Comparison of ENCODE assay signal across 8 mouse cellular contexts in the genomic region with DNA sequence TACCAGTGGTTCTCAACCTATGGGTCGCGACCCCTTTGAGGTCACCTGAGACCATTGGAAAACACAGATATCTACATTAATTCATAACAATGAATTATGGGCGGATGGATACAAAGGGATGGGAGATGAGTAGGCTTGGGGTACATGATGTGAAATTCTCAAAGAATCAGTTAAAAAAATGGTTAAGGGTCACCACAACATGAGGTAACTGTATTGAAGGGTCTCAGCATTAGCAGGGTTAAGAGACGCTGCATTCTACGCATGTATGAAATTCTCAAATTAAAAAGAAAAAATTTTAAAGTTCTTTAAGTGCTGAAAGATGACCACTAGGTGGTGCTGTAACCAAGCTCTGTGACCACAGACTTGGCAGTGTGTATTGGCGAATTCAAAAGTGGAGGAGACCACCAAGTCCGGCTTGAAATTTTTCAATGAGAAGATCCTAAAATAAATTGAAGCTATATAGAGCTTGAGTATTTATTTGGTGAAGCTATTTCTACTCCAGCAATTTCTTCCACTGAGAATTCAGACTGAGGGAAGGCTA. TPM values are rescaled to one million over a fixed set of nuclear protein-coding genes. Genes with fewer than 3 reads are reported as not detected.
DNase-seq lines count a peak whose midpoint lies in the region; TF ChIP-seq lines count a peak whose summit lies in the region.

No protein-coding gene starts in this region.

- 22% methylated on average over 7 of the region's 7 CpGs for WGBS in cerebellum, adult 2 months
- 25% methylated on average over 7 of the region's 7 CpGs for WGBS in bone marrow, adult 2 months
- WGBS in heart, embryonic 10.5 days: 38% methylated on average over 7 of the region's 7 CpGs

- DNase-seq in cerebellum, adult 2 months: peak; percentile 20 to 27
- DNase-seq in cerebellum, adult 11-12 months: no peak
- DNase-seq in layer of hippocampus, postnatal 14 days (ENCODE audit: low spot score in 2 of 2): peak; percentile 27 to 76
- DNase-seq in layer of hippocampus, adult 9-10 months (ENCODE audit: low spot score): no peak
- DNase-seq in heart, embryonic 10.5 days (ENCODE audit: low spot score): peak; percentile 70
- DNase-seq in lung, postnatal 10 days: peak; percentile 64
- DNase-seq in telencephalon, adult 2 months (ENCODE audit: low read depth, low spot score): peak; percentile 34

- TF ChIP-seq POLR2A in cerebellum, adult 2 months (IDR thresholded peaks at IDR 0.05; ENCODE audit: borderline replicate concordance, insufficient read depth, low read length): no peak
- TF ChIP-seq POLR2A in bone marrow, adult 2 months (IDR thresholded peaks at IDR 0.05; ENCODE audit: borderline replicate concordance, control insufficient read depth, low read depth, low read length): no peak

- H3K4me1 ChIP-seq in cerebellum, adult 2 months (ENCODE audit: control insufficient read depth, insufficient read depth, low read length): no peaks in the 10 kb centered on the region
- H3K4me1 ChIP-seq in bone marrow, adult 2 months (ENCODE audit: control insufficient read depth, insufficient read depth, low read length): no peaks in the 10 kb centered on the region; the same call in 1 of the 2 replicates
- H3K4me1 ChIP-seq in heart, embryonic 10.5 days: peaks cover 3% of the 10 kb centered on the region; the same call in 1 of the 2 replicates

- H3K27ac ChIP-seq in cerebellum, adult 2 months (ENCODE audit: insufficient read depth, low read length): no peak overlapping the region
- H3K27ac ChIP-seq in bone marrow, adult 2 months (ENCODE audit: control insufficient read depth, insufficient read depth, low read depth, low read length, poor library complexity): no peak overlapping the region
- H3K27ac ChIP-seq in heart, embryonic 10.5 days: no peak overlapping the region

- no peak overlapping the region for H3K4me3 ChIP-seq in cerebellum, adult 2 months (replicated peaks; ENCODE audit: insufficient read depth, low read depth, low read length)
- H3K4me3 ChIP-seq in bone marrow, adult 2 months (replicated peaks; ENCODE audit: control insufficient read depth, low read depth, low read length): no peak overlapping the region
- H3K4me3 ChIP-seq in heart, embryonic 10.5 days: no peak overlapping the region

- no peaks in the 10 kb centered on the region for H3K9me3 ChIP-seq in heart, embryonic 10.5 days

- H3K36me3 ChIP-seq in heart, embryonic 10.5 days: no peaks in the 10 kb centered on the region

- peak; percentile 54; the same call in 1 of the 2 replicates for TF ChIP-seq CTCF in cerebellum, adult 2 months (IDR thresholded peaks at IDR 0.05; ENCODE audit: borderline replicate concordance, insufficient read depth, low read depth, low read length)
- TF ChIP-seq CTCF in bone marrow, adult 2 months (IDR thresholded peaks at IDR 0.05; ENCODE audit: control insufficient read depth, insufficient read depth, low read length): peak; percentile 47

- H3K27me3 ChIP-seq in cerebellum, adult 2 months (ENCODE audit: control insufficient read depth, insufficient read depth, low read length): no peaks in the 10 kb centered on the region; the same call in 1 of the 2 replicates
- 0 out of 2 replicates have a peak, but pooled peaks cover 4% of the 10 kb centered on the region for H3K27me3 ChIP-seq in heart, embryonic 10.5 days (ENCODE audit: insufficient read depth, poor library complexity, severe bottlenecking)

RNA-seq across cellular contexts. Expression of a gene that starts 20.2 kb away (rescaled TPM):
- 12.8 and 13.1 TPM in 2 replicates for polyA plus RNA-seq in cerebellum, adult 2 months (2012; rRNA removed)
- 10 to 100 TPM; 50.1 to 52.5 TPM for total RNA-seq in layer of hippocampus, postnatal 14 days (2021)
- polyA plus RNA-seq in bone marrow, adult 2 months (2011; ENCODE audit: insufficient read depth, insufficient read length, low replicate concordance, missing spikeins): 21.7 and 27.8 TPM in 2 replicates
- 18.0 and 25.3 TPM in 2 replicates for polyA plus RNA-seq in heart, embryonic 10.5 days (2016; fragmentation: Nextera tagmentation; extraction: Ambion mirVana)

Comparison
In these comparisons a context has a peak if more than half of its experiments do, and no peak if none do; other contexts are left out.
1. DNase-seq: peak in cerebellum, adult 2 months (2 of 2), layer of hippocampus, postnatal 14 days (2 of 2), heart, embryonic 10.5 days (single experiment), lung, postnatal 10 days (single experiment) and telencephalon, adult 2 months (single experiment); none in cerebellum, adult 11-12 months (single experiment) and layer of hippocampus, adult 9-10 months (single experiment).